Mouse (Mus musculus) forebrain, postnatal 0 days (tissue): ENCODE data around the gene Ccdc47. TPM values are rescaled to one million over a fixed set of nuclear protein-coding genes. Genes with fewer than 3 reads are reported as not detected.

Source experiments
- ATAC-seq: fragments of 200-750 bp; cut with Nextera tagmentation; 2 replicates; pipeline ENCODE4 v1.8.0; 2017; ENCODE audit warnings: mild to moderate bottlenecking, moderate library complexity
- DNase-seq: peaks from one replicate; pipeline ENCODE4 v3.0.0-alpha.2; 2015
- H3K27ac ChIP-seq: fragments of 300-500 bp; sonication (generic); 2 replicates; pipeline ENCODE4 v1.5.1; 2014; ENCODE audit warnings: low read depth, mild to moderate bottlenecking, antibody characterized with exemption, low read length, moderate library complexity, mixed read lengths
- H3K27me3 ChIP-seq: fragments of 300-500 bp; sonication (generic); 2 replicates; pipeline ENCODE4 v1.6.1; 2014; ENCODE audit warnings: mild to moderate bottlenecking, low read length, mixed read lengths; ENCODE audit not compliant: insufficient read depth
- H3K36me3 ChIP-seq: fragments of 300-500 bp; sonication (generic); 2 replicates; pipeline ENCODE4 v1.6.1; 2014; ENCODE audit warnings: mild to moderate bottlenecking, moderate library complexity; ENCODE audit not compliant: insufficient read depth
- H3K4me1 ChIP-seq: fragments of 300-500 bp; sonication (generic); 2 replicates; pipeline ENCODE4 v1.6.1; 2014; ENCODE audit warnings: antibody characterized with exemption; ENCODE audit not compliant: insufficient read depth
- H3K4me2 ChIP-seq: fragments of 300-500 bp; sonication (generic); 2 replicates; pipeline ENCODE4 v1.6.1; 2014; ENCODE audit warnings: low read depth, mild to moderate bottlenecking, moderate library complexity
- H3K4me3 ChIP-seq: fragments of 300-500 bp; sonication (generic); 2 replicates; pipeline ENCODE4 v1.5.1; 2014; ENCODE audit warnings: low read depth, low read length, mixed read lengths
- H3K9ac ChIP-seq: fragments of 300-500 bp; sonication (generic); 2 replicates; pipeline ENCODE4 v1.6.1; 2014; ENCODE audit warnings: mild to moderate bottlenecking
- H3K9me3 ChIP-seq: fragments of 300-500 bp; sonication (generic); 2 replicates; pipeline ENCODE4 v1.6.1; 2016; ENCODE audit warnings: low read length
- CTCF ChIP-seq: sonication (generic); IDR thresholded peaks from 2 replicates; pipeline ENCODE4 v1.5.1; 2016; ENCODE audit warnings: antibody characterized with exemption, control low read depth, low read depth
- WGBS: fragments of 180-500 bp; shearing (Covaris S2); extraction: QIAGEN DNeasy Blood & Tissue Kit; methylation state at CpG from one replicate; pipeline ENCODE4 v1.1.7; 2014; 5-methylcytosine and 5-hydroxymethylcytosine counted together
- polyA plus RNA-seq: library from polyadenylated mRNA; unstranded; fragments of >200 nt; fragmentation: Nextera tagmentation; extraction: Ambion mirVana; gene quantifications from 2 replicates; pipeline ENCODE4 v1.2.1, GENCODE M21; 2015
- total RNA-seq: library from RNA; depleted of rRNA; stranded (reverse); fragments of >200 nt; gene quantifications from 2 replicates; pipeline ENCODE4 v1.2.3, GENCODE M21; 2014

Gene Ccdc47
- total and polyA plus RNA-seq, 2 experiments from 2014 or later, result 41.0 to 90.1 TPM

GRCm38 (mm10) chr11:106191716-106192115, 24.4 kb downstream of the Ccdc47 start:
- Histone ChIP-seq H3K27me3 (no peaks in the 10 kb centered on the region), H3K4me1 (0 out of 2 replicates have a peak, but pooled peaks cover 4% of the 10 kb centered on the region), H3K4me2 (no peak overlapping the region), H3K36me3 (peaks cover 4% of the 10 kb centered on the region; the same call in 1 of the 2 replicates), H3K4me3 (no peak overlapping the region), H3K9ac (no peak overlapping the region), H3K27ac (no peak overlapping the region), H3K9me3 (no peaks in the 10 kb centered on the region)
- DNase-seq (no peak), ATAC-seq (no peak)
- TF ChIP-seq CTCF, result no peak
- 97% methylated on average over 3 of the region's 3 CpGs for WGBS

GRCm38 (mm10) chr11:106187326-106187725, 28.8 kb downstream of the Ccdc47 start:
- Histone ChIP-seq H3K4me2 (no peak overlapping the region), H3K36me3 (peaks cover 10% of the 10 kb centered on the region), H3K27ac (no peak overlapping the region), H3K27me3 (no peaks in the 10 kb centered on the region), H3K9me3 (no peaks in the 10 kb centered on the region), H3K4me1 (0 out of 2 replicates have a peak, but pooled peaks cover under 1% of the 10 kb centered on the region), H3K4me3 (no peak overlapping the region), H3K9ac (no peak overlapping the region)
- no peak for DNase-seq
- no peak for TF ChIP-seq CTCF
- 96% methylated on average over 4 of the region's 4 CpGs for WGBS
- no peak for ATAC-seq

DNA sequence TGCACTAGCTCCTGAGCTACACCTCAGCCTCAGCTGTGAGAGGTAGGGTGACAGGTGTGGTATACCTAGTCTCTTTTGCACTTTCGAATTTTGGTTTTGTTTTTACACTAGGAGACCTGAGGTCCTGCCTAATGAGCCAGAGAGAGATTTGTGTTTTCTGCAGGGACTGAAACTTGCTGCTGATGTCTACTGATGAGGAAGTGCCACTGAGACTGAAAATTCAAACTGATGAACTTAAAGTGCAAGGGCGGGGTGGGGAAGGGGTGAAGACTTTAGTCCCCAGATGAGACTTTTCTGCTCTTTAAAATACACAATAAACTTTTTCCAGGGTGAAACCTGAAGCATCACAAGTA, 35.7 kb downstream of the Ccdc47 start:
- Histone ChIP-seq H3K36me3 (peaks cover 4% of the 10 kb centered on the region), H3K4me2 (no peak overlapping the region), H3K9ac (no peak overlapping the region), H3K4me3 (no peak overlapping the region), H3K9me3 (no peaks in the 10 kb centered on the region), H3K27me3 (no peaks in the 10 kb centered on the region), H3K4me1 (no peaks in the 10 kb centered on the region), H3K27ac (no peak overlapping the region)
- DNase-seq, result no peak
- ATAC-seq, result no peak
- TF ChIP-seq CTCF, result no peak
- WGBS, result 96% methylated on average over 2 of the region's 2 CpGs

- Histone ChIP-seq H3K9me3 (no peaks in the 10 kb centered on the region), H3K27me3 (no peaks in the 10 kb centered on the region), H3K4me2 (no peak overlapping the region), H3K4me3 (no peak overlapping the region), H3K4me1 (no peaks in the 10 kb centered on the region), H3K36me3 (peaks cover 4% of the 10 kb centered on the region; the same call in 1 of the 2 replicates), H3K9ac (no peak overlapping the region), H3K27ac (no peak overlapping the region)
- TF ChIP-seq CTCF, result no peak
- DNase-seq (no peak), ATAC-seq (peak; percentile 25; the same call in 1 of the 2 replicates)
- WGBS, result 72% methylated on average over 7 of the region's 7 CpGs
Measured at GRCm38 (mm10) chr11:106179711-106180448, 36.3 kb downstream of the Ccdc47 start.

DNA sequence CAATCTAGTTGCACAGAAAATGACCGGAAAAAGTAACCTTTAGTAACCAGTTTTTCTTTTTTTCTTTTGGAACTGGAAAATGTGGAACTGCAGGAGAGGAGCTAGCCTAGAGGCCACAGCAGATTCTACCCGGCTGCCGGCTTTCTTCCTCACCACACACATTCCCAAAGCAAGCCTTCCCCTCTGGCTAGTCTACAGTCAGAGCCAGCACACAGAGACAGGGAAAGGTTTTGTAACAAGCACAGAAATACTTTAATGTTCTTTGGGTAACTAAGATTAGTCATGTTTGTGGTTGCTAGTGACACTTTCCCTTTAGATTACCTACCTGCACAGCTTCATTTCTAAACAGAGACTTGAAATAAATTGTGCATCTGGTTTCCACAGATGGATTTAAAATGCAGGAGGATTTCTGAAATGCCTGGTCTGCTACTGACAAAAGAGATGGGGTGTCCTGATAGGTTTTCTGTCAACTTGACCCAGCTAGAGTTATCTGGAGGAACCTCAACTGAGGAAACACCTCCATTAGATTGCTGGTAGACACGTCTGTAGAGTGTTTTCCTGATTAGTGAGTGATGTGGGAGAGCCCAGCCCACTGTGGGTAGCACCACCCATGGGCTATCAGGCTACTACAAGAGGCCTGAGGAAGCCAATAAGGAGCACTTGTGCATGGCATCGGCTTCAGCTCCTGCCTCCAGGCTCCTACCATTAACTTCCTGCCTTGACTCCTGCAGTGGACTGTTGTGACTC, 37.9 kb downstream of the Ccdc47 start:
- 80% methylated on average over 5 of the region's 5 CpGs for WGBS
- Histone ChIP-seq H3K9ac (no peak overlapping the region), H3K4me3 (no peak overlapping the region), H3K36me3 (0 out of 2 replicates have a peak, but pooled peaks cover under 1% of the 10 kb centered on the region), H3K27me3 (no peaks in the 10 kb centered on the region), H3K4me2 (no peak overlapping the region), H3K4me1 (no peaks in the 10 kb centered on the region), H3K9me3 (no peaks in the 10 kb centered on the region), H3K27ac (no peak overlapping the region)
- DNase-seq, result no peak
- ATAC-seq, result no peak
- TF ChIP-seq CTCF, result no peak

- Histone ChIP-seq H3K27me3 (no peaks in the 10 kb centered on the region), H3K4me2 (no peak overlapping the region), H3K9me3 (no peaks in the 10 kb centered on the region), H3K27ac (no peak overlapping the region), H3K36me3 (peaks cover 9% of the 10 kb centered on the region; the same call in 1 of the 2 replicates), H3K4me3 (no peak overlapping the region), H3K4me1 (no peaks in the 10 kb centered on the region), H3K9ac (no peak overlapping the region)
- DNase-seq (no peak), ATAC-seq (no peak)
- whole genome bisulfite sequencing, result 91% methylated on average over 5 of the region's 5 CpGs
- no peak for TF ChIP-seq CTCF
Measured at GRCm38 (mm10) chr11:106176372-106176771, 39.8 kb downstream of the Ccdc47 start.

GRCm38 (mm10) chr11:106175081-106175480, 41.1 kb downstream of the Ccdc47 start:
- WGBS, result 67% methylated on average over 3 of the region's 3 CpGs
- ATAC-seq, result no peak
- no peak for TF ChIP-seq CTCF

More at GRCm38 (mm10) chr11:106175081-106175480, 41.1 kb downstream of the Ccdc47 start:
- no peak overlapping the region for H3K4me2 ChIP-seq
- H3K9ac ChIP-seq, result no peak overlapping the region
- peaks cover 11% of the 10 kb centered on the region; the same call in 1 of the 2 replicates for H3K36me3 ChIP-seq
- no peak overlapping the region for H3K27ac ChIP-seq
- H3K4me3 ChIP-seq, result no peak overlapping the region
- H3K4me1 ChIP-seq, result no peaks in the 10 kb centered on the region
- DNase-seq, result no peak
- H3K9me3 ChIP-seq, result no peaks in the 10 kb centered on the region
- no peaks in the 10 kb centered on the region for H3K27me3 ChIP-seq
